Mouse (Mus musculus): ENCODE results near the gene Sept8. TPM values are rescaled to one million over a fixed set of nuclear protein-coding genes. Genes with fewer than 3 reads are reported as not detected.

The Sept8 gene
- total RNA-seq, 1 experiment: 16.8 TPM

- in situ Hi-C loops (cut with MboI; ENCODE audit: low sequenced_read_pairs in 2 of 2, unreplicated experiment in 2 of 2): no loop called here
- TF ChIP-seq ZC3H11A (IDR thresholded peaks at IDR 0.05; ENCODE audit: borderline replicate concordance, low read depth, low read length) (no peak), ZNF384 (IDR thresholded peaks at IDR 0.05; ENCODE audit: low read depth, low read length) (no peak), MAFK (IDR thresholded peaks at IDR 0.05; ENCODE audit: insufficient read depth, low read depth, low read length) (no peak), HCFC1 (IDR thresholded peaks at IDR 0.05; ENCODE audit: borderline replicate concordance, insufficient read depth, low read length) (no peak), CHD2 (IDR thresholded peaks at IDR 0.05; ENCODE audit: low read depth, low read length) (no peak)
- no peak for DNase-seq (ENCODE audit: low read depth, low spot score)
- Histone ChIP-seq H3K9ac (ENCODE audit: insufficient read depth, low read depth, low read length, poor library complexity, severe bottlenecking) (no peak overlapping the region), H3K36me3 (ENCODE audit: control insufficient read depth, insufficient read depth, low read length, poor library complexity, severe bottlenecking) (no peaks in the 10 kb centered on the region), H3K27ac (ENCODE audit: insufficient read depth, low read depth, low read length, poor library complexity, severe bottlenecking) (no peak overlapping the region), H3K9me3 (ENCODE audit: control insufficient read depth, insufficient read depth, low read depth, low read length) (no peaks in the 10 kb centered on the region), H3K4me1 (ENCODE audit: control insufficient read depth in 2 of 2, insufficient read depth in 2 of 2, low read length in 2 of 2, poor library complexity in 1 of 2) (peaks cover 9 to 17% of the 10 kb centered on the region in 2 experiments; a peak in 3 of 4 replicates), H3K4me3 (ENCODE audit: insufficient read depth in 1 of 2, low read depth in 1 of 2, low read length in 2 of 2, poor library complexity in 1 of 2, severe bottlenecking in 1 of 2) (no peak overlapping the region)
These were observed 4.7 kb downstream of the Sept8 start for GRCm38 (mm10) chr11:53523545-53524405.

GRCm38 (mm10) chr11:53524905-53525304 lies 5.8 kb downstream of the Sept8 start:
- no peak overlapping the region for H3K27ac ChIP-seq (ENCODE audit: insufficient read depth, low read depth, low read length, poor library complexity, severe bottlenecking)
- TF ChIP-seq ZNF384 (IDR thresholded peaks at IDR 0.05; ENCODE audit: low read depth, low read length): no peak
- no peak for TF ChIP-seq ZC3H11A (IDR thresholded peaks at IDR 0.05; ENCODE audit: borderline replicate concordance, low read depth, low read length)
- TF ChIP-seq HCFC1 (IDR thresholded peaks at IDR 0.05; ENCODE audit: borderline replicate concordance, insufficient read depth, low read length): no peak
- TF ChIP-seq MAFK (IDR thresholded peaks at IDR 0.05; ENCODE audit: insufficient read depth, low read depth, low read length): no peak
- TF ChIP-seq CHD2 (IDR thresholded peaks at IDR 0.05; ENCODE audit: low read depth, low read length): no peak

GRCm38 (mm10) chr11:53525461-53525860 lies 6.4 kb downstream of the Sept8 start:
- no peak overlapping the region for H3K4me3 ChIP-seq (ENCODE audit: insufficient read depth in 1 of 2, low read depth in 1 of 2, low read length in 2 of 2, poor library complexity in 1 of 2, severe bottlenecking in 1 of 2)
- TF ChIP-seq ZNF384 (IDR thresholded peaks at IDR 0.05; ENCODE audit: low read depth, low read length): no peak
- no peak for TF ChIP-seq MAFK (IDR thresholded peaks at IDR 0.05; ENCODE audit: insufficient read depth, low read depth, low read length)
- TF ChIP-seq ZC3H11A (IDR thresholded peaks at IDR 0.05; ENCODE audit: borderline replicate concordance, low read depth, low read length): no peak
- in situ Hi-C loops (cut with MboI; ENCODE audit: low sequenced_read_pairs in 2 of 2, unreplicated experiment in 2 of 2): no loop called here
- H3K4me1 ChIP-seq (ENCODE audit: control insufficient read depth in 2 of 2, insufficient read depth in 2 of 2, low read length in 2 of 2, poor library complexity in 1 of 2): peaks cover 5 to 19% of the 10 kb centered on the region in 2 experiments; a peak in 3 of 4 replicates
- no peak overlapping the region for H3K27ac ChIP-seq (ENCODE audit: insufficient read depth, low read depth, low read length, poor library complexity, severe bottlenecking)
- no peaks in the 10 kb centered on the region for H3K9me3 ChIP-seq (ENCODE audit: control insufficient read depth, insufficient read depth, low read depth, low read length)
- H3K9ac ChIP-seq (ENCODE audit: insufficient read depth, low read depth, low read length, poor library complexity, severe bottlenecking): no peak overlapping the region; the same call in 1 of the 2 replicates
- peak; percentile 52 for DNase-seq (ENCODE audit: low read depth, low spot score)
- H3K36me3 ChIP-seq (ENCODE audit: control insufficient read depth, insufficient read depth, low read length, poor library complexity, severe bottlenecking): no peaks in the 10 kb centered on the region

More at GRCm38 (mm10) chr11:53524905-53525304, 5.8 kb downstream of the Sept8 start:
- in situ Hi-C loops (cut with MboI; ENCODE audit: low sequenced_read_pairs in 2 of 2, unreplicated experiment in 2 of 2): no loop called here
- peak; percentile 31 for DNase-seq (ENCODE audit: low read depth, low spot score)
- Histone ChIP-seq H3K4me3 (ENCODE audit: insufficient read depth in 1 of 2, low read depth in 1 of 2, low read length in 2 of 2, poor library complexity in 1 of 2, severe bottlenecking in 1 of 2) (no peak overlapping the region), H3K9me3 (ENCODE audit: control insufficient read depth, insufficient read depth, low read depth, low read length) (no peaks in the 10 kb centered on the region), H3K4me1 (ENCODE audit: control insufficient read depth in 2 of 2, insufficient read depth in 2 of 2, low read length in 2 of 2, poor library complexity in 1 of 2) (peaks cover 6 to 19% of the 10 kb centered on the region in 2 experiments; a peak in 3 of 4 replicates), H3K9ac (ENCODE audit: insufficient read depth, low read depth, low read length, poor library complexity, severe bottlenecking) (no peak overlapping the region), H3K36me3 (ENCODE audit: control insufficient read depth, insufficient read depth, low read length, poor library complexity, severe bottlenecking) (no peaks in the 10 kb centered on the region)

DNA sequence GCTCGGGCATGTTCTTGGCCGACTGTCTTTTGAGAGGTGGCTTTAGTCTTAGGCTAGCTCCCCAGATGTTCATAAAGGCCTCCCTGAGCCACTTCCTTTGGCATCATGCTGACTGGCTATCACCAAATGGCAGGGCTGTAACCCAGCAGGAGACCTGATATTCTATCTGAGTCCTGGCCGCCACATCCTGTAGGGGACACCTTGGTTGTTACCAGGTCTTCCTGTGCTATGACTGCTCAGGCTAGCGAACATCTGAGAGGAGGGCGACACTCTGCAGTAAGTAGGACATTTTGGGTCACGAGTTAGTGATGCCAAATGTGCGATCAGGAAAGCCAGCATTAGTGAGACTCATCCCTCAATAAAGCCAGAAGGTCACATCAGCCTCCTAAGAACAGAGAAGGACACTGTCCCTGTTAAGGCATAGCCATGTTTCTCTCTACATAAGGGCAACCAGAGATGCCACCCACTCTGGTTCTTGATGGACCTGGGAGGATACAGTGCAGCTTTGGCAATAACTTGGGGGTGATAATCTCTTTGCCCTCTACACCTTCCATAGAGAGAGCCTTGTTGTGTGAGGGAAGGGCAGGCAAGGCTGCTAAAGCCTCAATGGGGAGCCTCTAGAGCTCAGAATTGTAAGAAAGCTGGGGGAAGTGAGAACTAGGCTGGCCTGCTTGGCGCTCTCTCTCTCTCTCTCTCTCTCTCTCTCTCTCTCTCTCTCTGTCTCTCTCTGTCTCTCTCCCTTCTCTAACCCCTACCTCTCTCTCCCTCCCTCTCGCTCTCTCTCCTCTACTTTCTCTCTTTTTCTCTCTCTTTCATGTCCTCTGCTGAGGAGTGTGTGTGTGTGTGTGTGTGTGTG lies 9.6 kb downstream of the Sept8 start:
- TF ChIP-seq ZC3H11A (IDR thresholded peaks at IDR 0.05; ENCODE audit: borderline replicate concordance, low read depth, low read length): no peak
- TF ChIP-seq HCFC1 (IDR thresholded peaks at IDR 0.05; ENCODE audit: borderline replicate concordance, insufficient read depth, low read length): no peak
- TF ChIP-seq CHD2 (IDR thresholded peaks at IDR 0.05; ENCODE audit: low read depth, low read length): no peak
- no peak for TF ChIP-seq MAFK (IDR thresholded peaks at IDR 0.05; ENCODE audit: insufficient read depth, low read depth, low read length)
- no peak for TF ChIP-seq ZNF384 (IDR thresholded peaks at IDR 0.05; ENCODE audit: low read depth, low read length)
- no peak overlapping the region for H3K9ac ChIP-seq (ENCODE audit: insufficient read depth, low read depth, low read length, poor library complexity, severe bottlenecking)
- H3K27ac ChIP-seq (ENCODE audit: insufficient read depth, low read depth, low read length, poor library complexity, severe bottlenecking): no peak overlapping the region
- DNase-seq (ENCODE audit: low read depth, low spot score): no peak
- H3K4me1 ChIP-seq (ENCODE audit: control insufficient read depth in 2 of 2, insufficient read depth in 2 of 2, low read length in 2 of 2, poor library complexity in 1 of 2): peaks cover 0 to 9% of the 10 kb centered on the region in 2 experiments; a peak in 2 of 4 replicates
- in situ Hi-C loops (cut with MboI; ENCODE audit: low sequenced_read_pairs in 2 of 2, unreplicated experiment in 2 of 2): no loop called here
- no peak overlapping the region for H3K4me3 ChIP-seq (ENCODE audit: insufficient read depth in 1 of 2, low read depth in 1 of 2, low read length in 2 of 2, poor library complexity in 1 of 2, severe bottlenecking in 1 of 2)
- H3K9me3 ChIP-seq (ENCODE audit: control insufficient read depth, insufficient read depth, low read depth, low read length): no peaks in the 10 kb centered on the region
- H3K36me3 ChIP-seq (ENCODE audit: control insufficient read depth, insufficient read depth, low read length, poor library complexity, severe bottlenecking): no peaks in the 10 kb centered on the region; the same call in 1 of the 2 replicates
